Mouse (Mus musculus) adrenal gland (tissue): ENCODE measurements around the gene Ros1.

ENCODE experiments used
- intact Hi-C: fragments of 180-260 bp; cut with DNase I; formaldehyde crosslinking; loops from one replicate; pipeline ENCODE4 v1.15.1; 2025

Ros1 gene

DNA sequence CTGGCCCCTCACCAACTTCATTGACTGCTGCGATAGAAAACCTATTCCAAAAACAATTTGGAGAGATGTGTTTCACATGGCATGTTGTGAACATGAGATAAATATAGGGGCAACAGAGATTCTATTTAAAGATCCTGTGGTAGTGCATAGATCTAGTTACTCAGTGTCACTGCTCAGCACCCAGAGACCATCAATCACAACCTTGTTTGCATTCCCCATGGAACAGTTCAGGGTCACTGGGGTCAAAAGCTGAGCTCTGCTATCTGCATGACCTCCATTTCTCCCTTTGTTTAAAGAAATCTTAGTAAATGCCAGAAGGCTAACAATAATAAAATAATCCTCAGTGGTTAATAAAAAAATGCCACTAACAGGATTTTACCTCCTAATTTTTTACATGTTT is 29.7 kb downstream of the Ros1 start:
- intact Hi-C loops, result no loop called here

DNA sequence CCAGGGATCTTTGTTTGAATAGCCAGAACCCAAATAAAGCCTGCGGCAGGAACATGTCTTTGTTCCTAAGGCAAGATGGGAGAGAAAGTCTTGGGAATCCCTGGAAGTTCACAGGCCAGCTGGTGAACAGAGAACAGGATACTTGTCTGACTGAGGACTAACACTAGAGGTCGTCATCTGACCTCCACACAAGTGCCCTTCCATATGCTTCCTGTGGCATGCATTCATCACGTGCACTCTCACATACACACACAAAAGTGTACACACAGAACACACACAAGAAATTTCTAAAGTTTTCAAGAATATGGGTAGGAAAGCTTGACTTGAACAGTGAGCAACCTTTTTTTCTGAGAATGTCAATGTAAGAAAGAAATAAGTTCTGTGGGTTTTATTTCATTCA is 34.4 kb downstream of the Ros1 start:
- intact Hi-C loops, result no loop called here

GRCm38 (mm10) chr10:52159704-52160103 is 35.3 kb downstream of the Ros1 start:
- intact Hi-C loops, result no loop called here

- intact Hi-C loops, result no loop called here
These were observed 61.5 kb downstream of the Ros1 start for GRCm38 (mm10) chr10:52133354-52134074.

DNA sequence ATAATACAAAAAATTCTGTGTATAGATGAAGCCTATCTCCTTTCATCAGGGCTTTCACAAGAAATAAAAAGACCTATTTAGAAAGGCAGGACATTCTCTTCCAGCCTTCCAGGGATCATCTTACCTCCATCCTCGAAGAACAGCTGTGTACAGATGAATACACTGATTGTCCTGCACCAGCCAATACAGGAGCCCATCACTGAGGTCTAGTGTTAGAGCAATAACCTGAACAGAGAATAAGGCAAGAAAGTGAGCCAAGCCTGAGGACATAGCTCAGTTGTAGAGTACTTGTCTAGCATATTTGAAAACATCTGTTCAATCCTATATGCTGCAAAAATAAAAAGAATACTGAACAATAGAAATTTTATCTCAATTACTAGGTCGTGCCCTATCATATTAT is 64.3 kb downstream of the Ros1 start:
- intact Hi-C loops, result no loop called here

DNA sequence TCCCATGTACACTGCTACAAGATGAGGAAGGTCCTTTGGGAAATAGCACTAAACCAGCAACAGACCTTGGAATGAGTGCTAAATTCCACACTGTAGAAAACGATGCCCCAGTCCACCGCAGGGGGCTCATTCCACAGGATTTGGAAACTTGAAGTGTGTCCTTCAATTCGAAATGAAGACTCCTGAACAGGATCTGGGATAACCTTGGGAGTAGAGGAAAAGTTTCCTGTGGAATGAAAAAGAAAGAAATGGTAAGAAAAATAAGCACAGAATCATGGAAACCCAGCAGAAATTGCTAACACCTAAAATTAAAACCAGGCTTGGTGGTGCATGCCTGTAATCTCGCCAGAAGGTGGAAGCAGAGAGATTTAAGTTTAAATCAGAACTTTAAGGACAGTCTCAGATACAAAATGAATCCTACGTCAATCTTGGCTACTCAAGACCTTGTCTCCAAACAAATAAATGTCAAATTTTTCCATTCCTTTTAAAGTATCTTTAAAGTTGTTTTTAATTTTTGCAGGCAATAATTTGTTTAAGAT is 66.1 kb downstream of the Ros1 start:
- intact Hi-C loops, result no loop called here

- intact Hi-C loops, result loop anchor here (5.0 kb wide), 1 partner anchor 281 kb away; the partner anchor contains the start of gene Nepn
These were observed 88.8 kb downstream of the Ros1 start for GRCm38 (mm10) chr10:52106164-52106757.

GRCm38 (mm10) chr10:52101273-52101672 is 93.8 kb downstream of the Ros1 start:
- intact Hi-C loops, result no loop called here

GRCm38 (mm10) chr10:52092181-52092580 is 102.9 kb downstream of the Ros1 start:
- intact Hi-C loops, result no loop called here

DNA sequence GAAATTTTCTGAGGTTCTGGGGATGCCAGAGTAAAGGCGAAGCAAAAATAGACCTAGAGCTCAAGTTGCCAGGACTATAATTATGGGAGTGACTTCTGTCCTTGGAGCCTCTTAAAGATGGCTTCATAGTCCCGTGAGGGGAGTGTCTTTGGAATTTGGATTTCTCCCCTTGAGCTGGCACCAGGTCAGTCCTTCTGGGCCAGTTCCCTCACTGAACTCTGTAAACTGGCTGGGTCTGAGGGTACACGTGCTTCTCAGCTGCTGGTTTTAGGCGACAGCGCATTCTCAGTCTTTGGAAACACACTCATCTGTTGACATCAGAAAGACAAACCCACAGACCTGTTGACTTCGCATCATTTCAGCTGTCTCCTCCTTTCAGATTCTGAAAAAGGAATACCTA is 108.4 kb downstream of the Ros1 start:
- intact Hi-C loops, result no loop called here

GRCm38 (mm10) chr10:52072482-52072881 is 122.6 kb downstream of the Ros1 start:
- intact Hi-C loops, result loop anchor here (2.0 kb wide), 1 partner anchor 280 kb away; no protein-coding TSS in a partner anchor

DNA sequence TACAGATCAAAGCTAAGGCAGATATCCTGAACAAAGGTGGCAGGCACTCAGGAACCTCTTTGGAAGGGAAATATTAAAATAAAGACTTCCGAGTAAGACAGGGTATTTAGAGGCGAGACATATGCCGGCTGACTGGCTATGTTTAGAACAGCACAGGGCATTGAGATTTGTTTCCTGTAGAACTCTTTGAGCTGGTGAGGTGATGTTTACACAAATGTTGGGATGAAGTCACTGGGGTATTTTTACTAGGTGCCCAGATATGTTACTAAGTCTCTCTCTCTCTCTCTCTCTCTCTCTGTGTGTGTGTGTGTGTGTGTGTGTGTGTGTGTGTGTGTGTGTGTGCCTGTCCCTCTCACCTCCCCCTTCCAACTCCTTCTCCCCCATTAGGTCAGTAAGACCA is 146.8 kb downstream of the Ros1 start:
- intact Hi-C loops, result no loop called here

DNA sequence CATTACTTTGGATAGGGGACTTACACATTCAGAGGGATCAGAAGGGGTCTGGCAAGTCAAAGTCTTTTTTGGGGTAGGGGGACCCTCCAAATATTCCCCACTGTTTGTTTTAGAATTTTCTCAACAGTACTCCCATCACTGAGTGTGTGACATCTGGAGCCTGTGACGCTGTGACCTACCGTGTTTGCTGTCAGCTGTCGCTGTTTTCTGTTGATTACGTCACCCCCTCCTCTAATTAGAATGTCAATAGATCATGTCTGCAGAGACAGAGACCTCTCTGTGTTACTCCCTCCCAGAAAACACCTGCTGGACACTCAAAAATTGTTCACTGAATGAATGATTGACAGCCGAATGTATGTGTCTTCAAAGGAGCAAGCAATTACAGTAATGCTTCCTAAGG is 152.0 kb downstream of the Ros1 start:
- intact Hi-C loops, result no loop called here

DNA sequence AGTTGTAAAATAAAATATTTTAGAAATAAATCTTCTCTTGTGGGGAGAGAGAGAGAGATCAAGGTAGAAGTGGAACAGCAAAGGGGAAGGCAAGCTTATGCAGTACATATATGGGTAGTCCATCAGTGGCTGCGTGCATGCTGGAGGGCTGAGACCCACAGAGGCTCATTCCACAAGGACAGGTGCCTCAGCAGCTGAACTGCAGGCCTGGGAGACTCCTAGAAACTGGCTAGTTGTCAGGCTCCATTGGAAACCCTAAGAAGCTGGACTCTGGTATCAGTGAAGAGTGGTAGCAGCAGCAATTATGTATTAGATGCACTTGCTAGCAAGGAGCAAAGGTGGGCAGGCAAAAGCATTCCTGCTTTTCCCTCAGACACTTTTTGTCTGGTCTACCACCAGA is 155.7 kb downstream of the Ros1 start:
- intact Hi-C loops, result no loop called here

DNA sequence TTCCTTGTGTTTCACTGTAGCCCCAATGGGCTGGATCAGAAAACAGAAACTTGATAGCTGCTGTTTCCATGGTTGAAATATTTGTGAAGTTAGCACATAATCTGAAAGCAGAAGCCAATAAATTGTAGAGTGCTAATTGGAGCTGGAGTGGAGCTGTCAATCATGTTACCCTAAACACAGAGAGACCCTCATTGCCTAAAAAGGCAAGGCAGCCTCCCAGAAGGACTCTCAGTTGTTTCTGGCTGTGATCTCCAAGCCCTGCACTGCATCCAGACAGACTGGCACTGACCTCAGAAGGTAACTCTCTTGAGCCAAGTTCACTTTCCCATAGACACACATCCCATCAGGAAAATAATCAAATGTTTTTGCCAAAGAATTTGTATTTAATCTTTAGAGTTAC is 161.3 kb downstream of the Ros1 start:
- intact Hi-C loops, result no loop called here

DNA sequence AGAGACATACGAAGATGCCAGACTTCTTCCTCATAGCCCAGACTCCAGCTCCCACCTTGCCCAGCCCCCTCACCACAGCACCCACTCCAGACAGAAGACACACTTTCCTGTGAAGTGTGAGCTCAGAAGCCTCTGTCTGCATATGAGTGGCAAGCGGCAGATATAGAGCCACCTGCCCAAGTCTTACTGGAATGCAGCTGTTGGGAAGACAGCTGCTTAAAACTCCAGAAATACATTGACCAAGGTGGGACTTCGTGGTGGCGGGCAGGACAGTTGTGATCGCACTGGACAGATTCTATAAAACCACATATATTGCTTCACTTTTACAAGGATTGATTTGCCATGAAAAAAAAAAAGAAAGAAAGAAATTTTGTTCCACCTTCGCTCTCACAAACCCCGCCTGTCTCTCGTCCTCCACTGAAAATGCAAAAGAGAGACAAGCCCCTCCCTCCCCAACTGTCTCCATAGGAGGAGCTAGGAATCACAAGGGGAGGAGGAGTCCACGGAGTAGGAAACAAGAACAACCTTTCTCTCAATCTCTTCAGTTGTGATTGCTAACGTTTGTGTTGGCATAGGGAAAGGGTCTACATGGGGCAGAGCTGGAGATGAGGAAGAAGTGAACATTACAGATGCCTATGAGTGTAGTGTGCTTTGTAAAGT is 165.5 kb downstream of the Ros1 start:
- intact Hi-C loops, result no loop called here

DNA sequence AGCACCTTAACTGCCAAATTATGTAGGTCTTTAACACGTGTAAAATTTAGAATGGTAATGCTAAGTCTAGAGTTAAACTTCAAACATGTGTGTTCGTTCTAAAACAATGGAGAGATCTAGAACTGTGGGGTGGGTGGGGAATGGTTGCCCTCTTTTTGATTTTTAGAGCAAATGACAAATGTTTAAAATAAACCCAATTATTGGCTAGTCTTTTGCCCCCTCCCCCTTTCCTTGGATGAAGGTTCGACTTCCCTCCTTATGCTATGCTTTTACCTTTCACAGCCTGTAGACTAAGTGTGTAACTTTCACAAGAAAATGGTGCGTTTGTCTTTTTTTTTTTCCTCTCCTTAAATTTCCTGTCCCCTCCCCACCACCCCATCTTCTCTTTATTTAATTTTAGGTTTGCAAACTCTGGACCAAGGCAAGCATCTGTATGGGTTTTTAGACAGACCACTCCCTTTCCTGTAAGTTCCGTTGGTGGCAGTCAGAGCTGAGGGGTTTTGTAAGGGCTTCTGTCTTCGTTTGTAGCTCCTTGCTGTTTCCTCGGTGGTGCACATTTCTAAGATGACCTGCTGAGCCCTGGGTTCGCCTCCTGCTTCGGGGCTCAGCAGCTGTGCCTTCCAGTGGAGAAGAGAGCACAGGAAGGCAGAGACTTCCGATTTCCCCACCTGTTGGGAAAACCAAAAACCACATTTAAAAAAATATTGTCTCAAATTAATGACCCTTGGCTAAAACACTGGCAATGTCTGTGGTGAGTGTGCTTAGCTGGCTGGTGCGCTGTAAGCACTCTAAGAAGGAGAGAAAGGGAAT is 166.3 kb downstream of the Ros1 start:
- intact Hi-C loops, result no loop called here

DNA sequence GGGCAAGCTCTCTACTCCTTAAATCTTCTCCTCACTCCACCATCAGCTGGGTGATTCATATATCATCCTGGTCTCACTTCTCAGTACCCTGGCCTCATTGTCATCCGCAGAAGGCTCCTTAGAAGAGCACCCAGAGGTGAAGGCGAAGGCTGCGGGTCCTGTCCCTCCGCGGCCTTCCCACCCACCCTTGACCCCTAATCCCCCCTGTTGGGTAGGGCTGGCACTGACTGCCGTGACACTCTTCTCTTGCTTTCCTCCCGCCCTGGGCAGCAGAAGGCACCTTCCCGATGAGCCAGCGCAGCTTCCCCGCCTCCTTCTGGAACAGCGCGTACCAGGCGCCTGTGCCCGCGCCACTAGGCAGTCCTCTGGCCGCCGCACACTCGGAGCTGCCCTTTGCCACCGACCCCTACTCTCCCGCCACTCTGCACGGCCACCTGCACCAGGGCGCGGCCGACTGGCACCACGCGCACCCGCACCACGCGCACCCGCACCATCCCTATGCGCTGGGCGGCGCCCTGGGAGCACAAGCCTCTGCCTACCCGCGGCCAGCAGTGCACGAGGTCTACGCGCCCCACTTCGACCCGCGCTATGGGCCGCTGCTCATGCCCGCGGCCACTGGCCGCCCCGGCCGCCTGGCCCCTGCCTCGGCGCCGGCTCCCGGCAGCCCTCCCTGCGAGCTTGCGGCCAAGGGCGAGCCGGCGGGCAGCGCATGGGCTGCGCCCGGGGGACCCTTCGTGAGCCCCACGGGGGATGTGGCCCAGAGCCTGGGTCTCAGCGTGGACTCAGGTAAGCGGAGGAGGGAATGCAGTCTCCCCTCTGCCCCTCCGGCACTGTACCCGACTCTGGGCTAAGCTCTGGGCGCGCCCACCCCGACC is 167.6 kb downstream of the Ros1 start:
- intact Hi-C loops, result no loop called here

DNA sequence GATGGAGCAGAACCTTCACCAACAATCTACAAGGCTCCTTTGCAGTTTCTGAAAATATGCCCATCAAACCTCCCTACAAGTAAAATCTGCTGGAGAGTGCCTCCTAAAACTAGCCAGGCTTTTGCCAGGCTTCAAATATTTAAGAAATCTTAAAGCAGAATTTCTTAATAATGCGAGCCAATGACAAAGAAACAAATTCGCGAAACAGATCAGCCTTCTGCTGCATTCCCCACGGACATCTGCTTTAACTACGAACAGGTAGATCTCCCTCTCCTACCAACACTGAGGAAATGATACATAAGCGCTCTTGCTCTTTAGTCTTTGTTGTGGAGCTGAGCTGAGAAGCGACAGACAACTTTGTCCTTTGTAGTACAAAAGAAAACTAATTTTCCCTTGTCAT is 169.2 kb downstream of the Ros1 start:
- intact Hi-C loops, result no loop called here

DNA sequence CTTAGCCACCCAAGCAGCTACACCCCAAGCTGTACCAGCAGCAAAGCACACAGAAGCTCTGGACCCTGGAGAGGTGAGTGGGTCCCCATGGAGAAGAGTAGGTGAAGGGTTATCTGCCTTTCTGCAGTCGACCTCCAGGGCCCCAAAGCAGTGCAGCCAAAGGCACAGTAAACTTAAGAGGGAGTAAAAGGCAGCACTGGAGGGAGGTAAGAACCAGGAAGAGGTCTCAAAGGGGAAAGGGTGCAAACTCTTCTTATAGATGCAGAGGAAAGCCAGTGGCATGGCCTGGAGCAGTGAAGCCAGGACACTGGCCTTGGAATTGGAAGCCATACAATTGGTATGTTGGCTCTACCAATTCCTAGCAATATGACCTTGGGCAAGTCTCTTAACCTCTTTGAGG is 169.8 kb downstream of the Ros1 start:
- intact Hi-C loops, result no loop called here

DNA sequence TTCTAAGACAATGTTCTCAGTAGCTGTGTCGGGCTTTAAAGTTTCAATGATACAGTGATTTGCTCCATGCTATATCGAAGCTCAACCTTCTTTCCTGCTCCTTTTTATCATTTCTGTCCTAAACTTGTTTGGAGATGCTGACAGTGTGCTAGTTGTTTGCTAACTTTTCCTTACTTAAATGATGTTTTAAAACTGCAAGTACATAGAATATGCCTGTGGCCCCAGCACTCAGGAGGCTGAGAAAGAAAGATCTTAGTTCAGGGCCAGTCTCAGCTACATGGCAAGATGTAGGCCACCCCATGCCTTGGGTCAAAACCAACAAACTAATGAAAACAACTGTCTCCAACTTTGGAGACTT is 171.0 kb downstream of the Ros1 start:
- intact Hi-C loops, result no loop called here
